Mouse (Mus musculus): ENCODE data around the gene Adk.

DNA sequence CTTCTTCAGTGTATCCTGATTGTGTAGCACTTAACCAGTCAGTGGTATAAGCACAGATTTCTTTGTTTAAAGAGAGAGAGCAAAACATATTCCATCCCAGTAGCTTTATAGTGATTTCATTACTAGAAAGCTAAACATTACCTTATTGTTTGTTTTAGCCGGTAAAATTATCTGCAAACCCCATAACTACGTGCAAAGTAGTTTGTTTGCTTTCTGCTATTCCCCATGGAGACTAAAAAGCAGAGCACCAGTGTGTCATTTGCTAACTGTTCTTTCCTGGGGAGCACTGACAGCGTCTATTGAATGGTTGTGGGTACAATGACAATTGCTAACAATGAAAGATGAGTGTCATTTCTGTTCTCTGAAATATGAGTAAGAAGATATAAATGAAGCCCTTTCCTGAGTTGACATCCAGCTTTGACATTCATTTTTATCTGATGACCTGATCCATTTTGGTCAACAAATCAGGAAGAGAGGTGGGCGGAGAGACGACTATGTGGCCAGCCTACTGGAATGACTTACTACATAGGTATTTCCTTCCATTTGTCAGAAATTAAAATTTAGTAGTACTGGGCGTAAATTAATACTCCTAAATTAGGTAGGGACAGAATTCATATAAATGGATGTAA lies 226.6 kb downstream of the Adk start:
- TF ChIP-seq CTCF (IDR thresholded peaks at IDR 0.05; ENCODE audit: low read depth, low read length) (no peak), POLR2A (IDR thresholded peaks at IDR 0.05; ENCODE audit: borderline replicate concordance, low read depth, low read length) (no peak)

Data from bone marrow macrophage, adult 2 months (primary cell).